Mouse (Mus musculus): ENCODE data around the gene Flot2.
A peak's percentile ranks its signal among the peaks of the same experiment; 100 is the strongest.

The Flot2 gene

DNA sequence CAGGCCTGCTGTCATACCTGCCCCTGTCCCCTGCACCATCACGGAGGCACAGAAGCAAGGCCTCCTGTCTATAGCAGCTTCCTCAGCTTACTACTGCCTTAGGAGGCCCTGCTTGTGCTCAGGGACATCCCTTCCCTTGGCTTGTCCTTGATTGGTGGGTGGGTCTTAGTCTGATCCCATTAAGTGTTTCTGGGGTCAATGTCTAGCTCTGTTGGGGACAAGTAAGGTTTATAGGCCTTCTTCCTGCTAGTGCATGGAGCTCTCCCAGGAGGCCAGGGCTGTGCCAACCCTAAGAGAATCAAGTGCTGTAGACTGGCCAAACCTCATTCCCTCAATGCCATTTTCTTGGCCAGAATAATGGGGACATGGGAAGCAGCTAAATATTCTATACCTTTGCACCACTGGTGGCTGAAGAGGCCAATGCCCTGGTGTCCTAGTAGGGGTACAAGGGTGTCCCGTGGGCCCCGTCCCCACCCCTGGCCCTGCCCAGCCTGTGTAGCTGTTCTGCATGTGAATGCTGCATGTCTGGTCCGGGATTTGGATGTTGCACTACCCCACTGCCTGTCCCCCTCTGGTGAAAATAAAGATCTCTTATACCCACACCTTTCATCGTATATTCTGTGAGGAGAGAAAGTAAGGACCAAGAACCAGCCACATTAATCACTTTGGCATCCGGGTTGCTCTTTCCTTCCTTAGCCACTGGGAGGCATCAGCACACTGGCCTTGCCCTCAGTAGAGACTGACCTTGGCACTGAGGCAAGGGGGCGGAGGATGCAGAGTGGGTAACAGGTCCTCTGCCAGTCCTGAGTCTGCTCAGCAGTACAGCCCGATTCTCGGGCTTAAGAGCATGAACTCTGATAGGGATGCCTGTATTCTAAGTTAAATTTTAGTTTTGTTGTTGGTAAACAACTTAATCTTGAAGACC lies 22.4 kb downstream of the Flot2 start:
- DNase-seq (ENCODE audit: low read depth, low spot score), result peak; percentile 65

DNA sequence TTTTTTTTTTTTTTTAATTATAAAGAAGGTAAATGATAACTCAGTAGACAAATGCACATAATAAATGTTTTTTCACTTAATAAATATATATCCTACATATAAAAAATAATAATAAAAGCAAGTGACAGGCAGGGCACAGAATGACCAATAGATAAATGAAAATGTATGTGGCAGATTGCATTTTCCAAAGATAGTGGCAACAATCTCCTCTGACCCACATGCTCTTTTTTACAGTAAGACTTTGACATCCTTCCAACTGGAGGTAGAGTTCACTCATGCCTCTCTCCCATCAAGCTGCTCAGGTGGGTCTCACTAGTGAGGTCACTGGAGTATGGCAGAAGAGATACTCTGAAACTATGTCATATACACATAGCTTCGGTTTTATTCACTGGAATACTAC lies 24.8 kb downstream of the Flot2 start:
- no peak for DNase-seq (ENCODE audit: low read depth, low spot score)

DNA sequence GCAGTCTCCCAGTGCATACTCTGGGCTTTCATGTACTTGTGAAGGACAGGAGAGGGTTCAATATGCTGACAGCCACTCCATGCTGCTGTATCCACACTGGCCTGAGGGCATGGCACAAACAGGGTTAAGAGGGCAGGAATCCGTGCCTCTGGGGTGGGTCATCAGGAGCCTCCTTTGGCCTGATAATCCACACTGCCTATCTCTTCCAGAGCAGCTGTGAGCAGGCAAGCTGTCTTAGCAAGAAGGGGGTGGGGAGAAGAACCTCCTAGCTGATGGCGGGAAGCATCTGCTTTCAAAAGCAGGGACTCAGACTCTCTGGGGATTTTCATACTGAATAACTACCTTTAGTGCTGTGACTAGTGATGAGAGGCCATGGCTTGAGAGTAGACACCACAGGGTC lies 28.2 kb downstream of the Flot2 start:
- no peak for DNase-seq (ENCODE audit: low read depth, low spot score)

DNA sequence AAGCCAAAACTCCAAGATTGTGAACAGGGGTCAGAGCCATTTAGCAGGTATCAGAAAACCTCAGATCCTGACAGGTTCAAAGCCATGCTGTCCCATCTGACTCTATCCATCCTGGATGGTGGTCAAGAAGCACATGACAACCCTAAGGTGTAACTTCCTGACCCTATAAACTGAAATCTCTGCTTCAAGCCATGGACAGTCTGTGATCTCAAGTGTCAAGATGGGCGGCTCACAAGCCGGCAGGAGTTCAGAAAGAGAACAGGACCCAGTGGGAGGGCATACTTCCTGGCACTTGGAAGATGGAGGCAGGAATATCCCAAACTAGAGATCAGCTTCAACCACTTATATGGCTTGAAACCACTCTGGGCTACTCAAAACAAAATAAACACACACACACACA lies 28.9 kb downstream of the Flot2 start:
- no peak for DNase-seq (ENCODE audit: low read depth, low spot score)

DNA sequence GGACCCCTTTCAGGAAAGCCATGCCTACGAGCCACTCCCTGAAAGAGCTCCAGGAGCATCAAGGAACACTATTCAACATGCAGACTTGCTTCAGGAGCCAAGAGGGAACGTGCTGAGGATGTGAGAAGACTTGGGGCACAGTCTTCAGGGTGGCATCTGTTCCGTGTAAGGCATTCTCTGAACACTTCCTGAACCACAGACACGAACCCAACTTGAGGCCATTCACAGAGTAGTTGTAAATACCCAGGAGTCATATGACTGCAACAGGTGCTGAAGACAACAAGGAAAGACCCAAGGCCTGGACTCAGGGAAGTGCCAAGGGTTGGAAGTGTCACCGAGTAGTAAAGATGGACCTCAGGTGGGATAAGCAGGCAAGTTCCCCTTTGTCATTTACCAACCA lies 29.8 kb downstream of the Flot2 start:
- no peak for DNase-seq (ENCODE audit: low read depth, low spot score)

DNA sequence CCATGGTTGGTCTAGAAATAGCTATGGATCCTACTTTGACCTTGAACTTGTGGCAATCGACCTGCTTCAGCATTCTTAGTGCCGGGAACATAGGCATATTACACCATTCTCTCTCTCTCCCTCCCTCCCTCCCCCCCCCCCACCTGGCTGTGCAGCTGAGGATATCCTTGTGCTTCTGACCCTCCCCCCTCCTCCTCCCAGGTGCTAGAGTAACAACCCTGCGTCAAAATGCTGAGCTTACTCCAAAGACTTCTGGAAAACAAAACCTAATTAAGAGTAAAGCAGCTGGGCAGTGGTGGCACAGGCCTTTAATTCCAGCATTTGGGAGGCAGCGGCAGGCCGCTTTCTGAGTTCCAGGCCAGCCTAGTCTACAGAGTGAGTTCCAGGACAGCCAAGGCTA lies 31.4 kb downstream of the Flot2 start:
- DNase-seq (ENCODE audit: low read depth, low spot score), result no peak

- no peak for DNase-seq (ENCODE audit: low read depth, low spot score)
Observed at GRCm38 (mm10) chr11:78069646-78070045, 31.9 kb downstream of the Flot2 start.

DNA sequence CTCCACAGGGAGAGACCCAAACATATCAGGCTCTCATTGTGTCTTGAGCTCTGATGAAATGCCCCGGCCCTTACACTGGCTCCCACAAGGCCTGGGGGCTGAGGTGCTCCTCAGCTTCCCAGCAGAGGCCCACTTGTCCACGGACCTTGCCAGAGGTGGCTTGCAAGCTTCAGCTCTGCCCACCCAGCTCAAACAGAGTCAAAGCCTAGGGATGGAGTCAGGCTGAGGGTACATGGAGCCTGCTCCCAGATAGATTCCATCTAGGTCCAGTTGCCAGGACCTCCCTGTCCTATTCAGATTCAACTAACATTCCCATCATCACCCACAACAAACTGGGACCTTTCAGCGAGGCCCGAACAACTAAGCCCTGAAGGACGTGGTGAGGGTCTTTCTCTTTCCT lies 34.2 kb downstream of the Flot2 start:
- no peak for DNase-seq (ENCODE audit: low read depth, low spot score)

GRCm38 (mm10) chr11:78072425-78073130 lies 34.8 kb downstream of the Flot2 start:
- DNase-seq (ENCODE audit: low read depth, low spot score), result no peak

GRCm38 (mm10) chr11:78073577-78074276 lies 36.0 kb downstream of the Flot2 start:
- no peak for DNase-seq (ENCODE audit: low read depth, low spot score)

DNA sequence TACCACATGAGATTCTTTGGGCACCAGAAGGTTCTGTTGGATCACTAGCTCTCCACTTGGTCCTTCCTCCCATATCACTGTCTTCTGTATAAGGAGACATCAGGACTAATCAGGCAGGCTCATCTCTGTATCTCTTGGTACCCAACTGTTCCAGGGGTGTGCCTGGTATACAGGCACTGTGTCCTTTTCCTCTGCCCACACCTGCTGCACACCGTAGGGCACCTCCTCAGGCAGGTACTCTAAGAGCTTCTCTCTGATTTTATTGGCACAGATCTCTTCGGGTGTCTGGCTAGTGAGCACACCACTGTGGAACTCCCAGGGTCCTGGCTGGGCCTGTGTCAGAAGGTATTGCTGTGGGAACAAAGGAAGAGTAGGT lies 36.5 kb downstream of the Flot2 start:
- no peak for DNase-seq (ENCODE audit: low read depth, low spot score)

DNA sequence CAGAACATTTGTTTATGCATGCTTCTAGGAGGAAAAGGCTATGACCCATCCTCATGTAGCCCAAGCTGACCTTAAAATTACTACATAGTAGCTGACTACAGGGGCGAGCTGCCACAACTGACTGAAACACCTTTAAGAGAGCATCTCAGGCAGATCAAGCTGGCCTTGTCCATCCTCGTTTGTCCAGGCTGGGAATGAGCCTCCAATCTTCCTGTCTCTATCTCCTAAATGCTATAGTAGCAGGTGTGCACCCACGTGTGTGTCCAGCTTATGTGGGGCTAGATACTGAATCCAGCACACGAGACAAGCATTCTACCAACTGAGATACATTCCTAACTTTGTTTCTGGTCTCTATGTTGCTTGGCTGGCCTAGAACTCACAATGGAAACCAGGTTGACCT lies 36.9 kb downstream of the Flot2 start:
- DNase-seq (ENCODE audit: low read depth, low spot score), result no peak

DNA sequence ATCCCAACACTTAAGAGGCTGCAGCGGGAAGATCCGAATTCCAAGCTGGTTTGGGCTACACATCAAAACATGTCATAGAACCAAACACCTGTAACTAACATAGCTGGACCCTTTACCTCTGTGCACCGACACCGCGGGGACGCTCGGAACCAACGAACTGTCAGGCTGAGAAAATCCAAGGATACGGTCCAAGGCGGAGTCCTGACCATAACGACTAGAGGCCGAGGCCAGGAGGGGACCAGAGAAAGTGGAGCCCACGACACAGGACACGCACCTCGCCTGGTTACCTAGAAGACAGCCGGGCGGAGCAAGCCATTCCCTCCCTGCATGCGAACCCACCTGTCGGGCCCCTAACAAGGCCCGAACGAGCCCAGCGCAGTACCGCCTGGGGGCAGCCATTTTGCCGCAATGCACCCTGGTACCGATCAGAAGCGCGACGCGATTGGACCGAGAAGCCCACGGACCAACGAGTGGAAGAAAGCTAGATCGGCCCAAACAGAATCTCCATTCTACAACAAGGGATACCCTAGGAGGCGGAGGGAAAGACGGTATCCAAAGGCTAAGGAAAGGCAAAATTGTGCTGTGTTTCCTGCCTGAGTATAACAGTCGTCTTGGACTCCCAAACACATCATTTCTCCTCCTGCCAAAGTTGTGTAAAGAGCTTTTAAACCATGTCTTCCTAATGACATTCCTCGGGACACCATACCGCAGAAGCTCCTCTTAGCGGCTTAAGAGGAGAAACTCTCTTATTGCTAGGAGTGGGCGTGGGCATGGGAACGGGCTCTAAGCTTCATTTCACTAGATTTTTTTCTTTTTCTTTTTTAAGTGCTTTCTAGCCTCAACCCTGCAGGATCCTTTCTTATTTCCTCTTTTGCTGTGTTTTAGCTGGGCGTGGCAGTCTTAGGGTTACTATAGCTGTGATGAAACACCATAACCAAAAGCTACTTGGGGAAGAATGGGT lies 42.5 kb downstream of the Flot2 start, which contains the start of gene Eral1:
Gene Eral1 (minus strand): TSS at position 423 of the 961 bp plus-strand sequence.
- peak; percentile 88 for DNase-seq (ENCODE audit: low read depth, low spot score)

- no peak for DNase-seq (ENCODE audit: low read depth, low spot score)
Observed at GRCm38 (mm10) chr11:78083595-78083994, 45.9 kb downstream of the Flot2 start.

DNA sequence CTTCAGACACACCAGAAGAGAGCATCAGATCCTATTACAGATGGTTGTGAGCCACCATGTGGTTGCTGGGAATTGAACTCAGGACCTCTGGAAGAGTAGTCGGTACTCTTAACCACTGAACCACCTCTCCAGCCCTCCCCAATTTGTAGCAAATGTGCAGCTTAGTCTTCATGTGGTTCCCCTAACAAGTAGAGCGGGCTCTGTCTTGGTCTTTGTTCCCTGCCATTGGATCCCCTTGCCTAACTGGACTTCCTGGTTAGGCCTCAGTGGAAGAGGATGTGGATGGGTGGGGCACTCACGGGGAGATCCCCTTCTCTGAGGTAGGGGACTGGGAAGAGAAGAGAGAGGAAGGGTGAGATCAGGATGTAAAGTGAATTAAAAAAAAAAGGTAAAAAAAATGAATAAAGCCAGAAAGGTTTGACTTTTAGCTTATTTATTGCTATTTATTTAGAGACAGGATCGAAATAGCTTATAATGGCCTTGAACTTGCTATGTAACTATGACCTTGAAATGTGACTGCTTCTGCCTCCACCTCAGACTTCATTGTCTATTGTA lies 49.3 kb downstream of the Flot2 start:
- no peak for DNase-seq (ENCODE audit: low read depth, low spot score)

DNA sequence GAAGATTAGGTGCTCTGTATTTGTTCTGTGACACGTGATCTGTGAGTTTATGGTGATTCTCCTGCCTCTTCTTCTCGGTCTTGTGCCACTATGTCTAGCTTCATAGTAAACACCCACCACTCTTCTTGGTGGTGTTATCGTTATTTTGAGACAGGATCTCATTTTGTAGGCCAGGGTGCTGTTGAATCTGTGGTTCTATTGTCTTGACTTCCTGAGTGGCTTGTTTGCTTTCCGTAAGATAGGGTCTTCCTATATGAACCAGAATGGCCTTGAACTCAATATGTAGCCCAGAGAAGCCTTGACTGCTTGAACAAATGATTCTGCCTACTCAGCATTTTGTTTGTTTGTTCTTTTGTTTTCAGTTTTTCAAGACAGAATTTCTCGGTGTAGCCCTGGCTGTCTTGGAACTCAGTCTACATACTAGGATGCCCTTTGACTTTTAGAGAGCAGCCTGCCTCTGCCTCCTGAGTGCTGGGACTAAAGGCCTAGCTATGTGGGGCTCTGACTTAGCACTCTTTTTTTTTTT lies 50.1 kb downstream of the Flot2 start:
- DNase-seq (ENCODE audit: low read depth, low spot score), result no peak

DNA sequence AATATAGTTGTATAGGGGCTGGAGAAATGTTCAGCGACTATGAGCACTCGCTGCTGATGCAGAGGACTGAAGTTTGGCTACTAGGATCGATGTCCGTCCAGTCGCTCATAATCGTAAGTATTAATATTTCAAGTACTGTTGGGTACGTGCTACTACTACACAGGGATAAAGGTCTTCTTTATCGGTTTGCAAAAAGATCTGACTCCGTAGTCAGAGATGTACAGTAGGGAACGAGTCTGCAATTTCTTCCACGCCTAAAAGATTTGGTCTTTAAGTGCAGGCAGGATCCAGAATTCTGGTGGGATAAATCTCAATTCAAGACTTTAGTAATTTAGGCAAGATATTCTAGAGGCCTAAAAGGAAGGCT lies 56.4 kb downstream of the Flot2 start:
- no peak for DNase-seq (ENCODE audit: low read depth, low spot score)

DNA sequence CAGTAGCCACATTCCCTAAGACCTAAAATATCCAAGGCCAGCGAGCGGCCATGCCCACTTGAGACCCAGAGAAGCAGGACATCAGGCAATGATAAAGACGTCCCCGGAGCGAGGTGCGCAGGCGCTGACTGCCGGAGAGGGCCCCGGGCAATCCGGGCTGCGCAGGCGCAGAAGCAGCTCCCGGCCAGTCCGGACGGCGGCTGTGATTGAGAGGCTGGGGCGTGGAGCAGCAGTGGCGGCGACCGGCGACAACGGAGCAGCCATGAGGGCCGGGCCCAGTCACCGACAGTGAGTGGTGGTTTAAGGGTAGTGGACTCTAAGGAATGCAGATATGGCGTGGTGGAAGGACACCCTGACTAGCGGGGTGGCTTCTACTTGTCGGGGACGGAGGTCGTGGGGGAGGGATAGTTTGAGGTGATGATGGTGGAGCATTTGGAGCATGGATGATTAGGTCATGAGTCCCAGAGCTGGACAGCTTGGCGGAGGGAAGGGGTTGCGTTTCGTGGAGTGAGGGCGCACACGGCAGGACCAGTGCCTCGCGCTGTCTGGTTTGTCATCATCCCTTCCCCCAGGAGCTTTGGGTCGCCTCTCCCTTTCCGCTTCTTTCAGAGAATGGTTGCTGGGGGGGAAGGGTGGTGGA lies 56.9 kb downstream of the Flot2 start, which contains the start of gene Fam222b:
Gene Fam222b (plus strand): TSS at position 157 of the 640 bp plus-strand sequence.
- DNase-seq (ENCODE audit: low read depth, low spot score), result peak; percentile 93

DNA sequence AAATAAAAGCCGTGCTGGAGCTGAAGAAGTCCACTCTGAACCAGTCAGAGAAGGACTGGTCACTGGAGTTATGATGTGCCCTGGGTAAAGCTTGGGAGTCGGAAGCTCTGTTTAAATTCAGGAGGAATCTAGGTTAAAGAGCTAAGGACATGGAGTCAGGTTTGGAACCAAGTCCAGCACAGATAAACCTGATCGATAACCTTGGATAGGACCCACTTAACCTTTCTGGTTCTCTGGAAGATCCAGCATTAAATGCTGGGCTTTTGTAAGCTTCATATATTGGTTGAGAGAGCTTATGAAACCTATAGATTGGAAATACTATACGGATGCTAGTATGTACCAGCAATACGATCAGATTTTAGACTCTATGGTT lies 57.4 kb downstream of the Flot2 start:
- DNase-seq (ENCODE audit: low read depth, low spot score), result no peak

DNA sequence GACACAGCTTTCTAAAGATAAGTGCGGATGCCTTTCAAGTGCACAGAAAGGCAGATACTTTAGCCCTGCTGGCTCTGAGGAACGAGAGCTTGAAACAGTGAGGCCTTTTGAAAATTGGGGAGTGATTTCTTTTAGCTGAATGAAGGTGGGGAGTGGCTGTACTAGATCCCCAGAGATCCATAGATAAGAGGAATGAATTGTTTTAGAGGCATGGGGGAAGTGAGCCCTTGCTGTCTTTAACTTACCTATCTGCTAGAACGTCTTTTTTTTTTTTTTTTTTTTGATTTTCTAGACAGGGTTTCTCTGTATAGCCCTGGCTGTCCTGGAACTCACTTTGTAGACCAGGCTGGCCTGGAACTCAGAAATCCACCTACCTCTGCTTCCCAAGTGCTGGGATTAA lies 59.3 kb downstream of the Flot2 start:
- no peak for DNase-seq (ENCODE audit: low read depth, low spot score)
